Mouse (Mus musculus) T-helper 2 cell (primary cell): ENCODE data around the gene Rapgef2.
"Not testable (repeated sequence)": the region's sequence is repeated elsewhere in the genome, so short reads cannot be mapped to it uniquely, and the experiment has no call there.

ENCODE experiments used
- in situ Hi-C: fragments of 300-600 bp; cut with MboI, MseI; formaldehyde crosslinking; loops from one replicate; pipeline ENCODE4 v1.15.1; 2025; ENCODE audit warnings: high pct_unique_total_duplicates

Gene Rapgef2

GRCm38 (mm10) chr3:79108246-79108645 is 178.1 kb downstream of the Rapgef2 start:
- in situ Hi-C loops, result loop anchor here (10.0 kb wide), 1 partner anchor 163 kb away; no protein-coding TSS in a partner anchor

GRCm38 (mm10) chr3:79106360-79106759 is 180.0 kb downstream of the Rapgef2 start:
- in situ Hi-C loops, result loop anchor here (10.0 kb wide), 1 partner anchor 162 kb away; no protein-coding TSS in a partner anchor

- in situ Hi-C loops, result loop anchor here (10.0 kb wide), 1 partner anchor 159 kb away; no protein-coding TSS in a partner anchor
Measured at GRCm38 (mm10) chr3:79103604-79104003, 182.7 kb downstream of the Rapgef2 start.

- in situ Hi-C loops, result loop anchor here (10.0 kb wide), 1 partner anchor 157 kb away; no protein-coding TSS in a partner anchor
Measured at GRCm38 (mm10) chr3:79101737-79102136, 184.6 kb downstream of the Rapgef2 start.

- in situ Hi-C loops, result loop anchor here (10.0 kb wide), 1 partner anchor 156 kb away; no protein-coding TSS in a partner anchor
Measured at GRCm38 (mm10) chr3:79100831-79101230, 185.5 kb downstream of the Rapgef2 start.

- in situ Hi-C loops, result no loop called here
Measured at GRCm38 (mm10) chr3:79089091-79089490, 197.2 kb downstream of the Rapgef2 start.

GRCm38 (mm10) chr3:79088461-79088860 is 197.9 kb downstream of the Rapgef2 start:
- in situ Hi-C loops, result no loop called here

- in situ Hi-C loops, result no loop called here
Measured at GRCm38 (mm10) chr3:79086282-79086681, 200.0 kb downstream of the Rapgef2 start.

- in situ Hi-C loops, result no loop called here
Measured at GRCm38 (mm10) chr3:79083881-79084280, 202.4 kb downstream of the Rapgef2 start.

- in situ Hi-C loops, result no loop called here
Measured at GRCm38 (mm10) chr3:79083030-79083429, 203.3 kb downstream of the Rapgef2 start.

- in situ Hi-C loops, result no loop called here
Measured at GRCm38 (mm10) chr3:79079076-79079475, 207.2 kb downstream of the Rapgef2 start.

GRCm38 (mm10) chr3:79074970-79075369 is 211.3 kb downstream of the Rapgef2 start:
- in situ Hi-C loops, result no loop called here

GRCm38 (mm10) chr3:79073541-79074244 is 212.6 kb downstream of the Rapgef2 start:
- in situ Hi-C loops, result no loop called here

- in situ Hi-C loops, result no loop called here
Measured at GRCm38 (mm10) chr3:79071561-79071960, 214.8 kb downstream of the Rapgef2 start.

- in situ Hi-C loops, result no loop called here
Measured at GRCm38 (mm10) chr3:79069891-79070290, 216.4 kb downstream of the Rapgef2 start.

GRCm38 (mm10) chr3:79068976-79069375 is 217.3 kb downstream of the Rapgef2 start:
- in situ Hi-C loops, result no loop called here

GRCm38 (mm10) chr3:79066455-79067055 is 219.8 kb downstream of the Rapgef2 start:
- in situ Hi-C loops, result no loop called here

GRCm38 (mm10) chr3:79064096-79064495 is 222.2 kb downstream of the Rapgef2 start:
- in situ Hi-C loops, result no loop called here

- in situ Hi-C loops, result no loop called here
Measured at GRCm38 (mm10) chr3:79061426-79061825, 224.9 kb downstream of the Rapgef2 start.

GRCm38 (mm10) chr3:79058491-79058890 is 227.8 kb downstream of the Rapgef2 start:
- in situ Hi-C loops, result not testable (repeated sequence)

GRCm38 (mm10) chr3:79045251-79045650 is 241.1 kb downstream of the Rapgef2 start:
- in situ Hi-C loops, result no loop called here

GRCm38 (mm10) chr3:79042973-79043372 is 243.3 kb downstream of the Rapgef2 start:
- in situ Hi-C loops, result no loop called here
